Mouse (Mus musculus) cerebellum, postnatal 10 days (tissue): ENCODE measurements at regions not wholly inside any gene's neighbourhood (a gene's known extent, or its start where the extent isn't known, plus 50 kb on each side); places are given as distances from the start of the nearest gene placed in this dataset.
"Not testable (repeated sequence)": the region's sequence is repeated elsewhere in the genome, so short reads cannot be mapped to it uniquely, and the experiment has no call there.

ENCODE experiments used
- DNase-seq, 2 experiments: peaks; one replicate each; pipeline ENCODE4 v3.0.0; 2021; ENCODE audit warnings: mixed read lengths in 2 of 2

GRCm38 (mm10) chr12:115121899-115122298, 925.6 kb upstream of the Zfp386 start:
- no peak for DNase-seq

GRCm38 (mm10) chr12:115132930-115133329, 914.6 kb upstream of the Zfp386 start:
- DNase-seq, result not testable (repeated sequence)

- DNase-seq, result not testable (repeated sequence)
Observed at GRCm38 (mm10) chr12:115145407-115145806, 902.1 kb upstream of the Zfp386 start.

GRCm38 (mm10) chr12:115146471-115146870, 901.1 kb upstream of the Zfp386 start:
- DNase-seq, result not testable (repeated sequence)

GRCm38 (mm10) chr12:115151967-115152366, 895.6 kb upstream of the Zfp386 start:
- DNase-seq, result not testable (repeated sequence)

GRCm38 (mm10) chr12:115158231-115158630, 889.3 kb upstream of the Zfp386 start:
- not testable (repeated sequence) for DNase-seq

- not testable (repeated sequence) for DNase-seq
Observed at GRCm38 (mm10) chr12:115158717-115159232, 888.7 kb upstream of the Zfp386 start.

- not testable (repeated sequence) for DNase-seq
Observed at GRCm38 (mm10) chr12:115165499-115165898, 882.0 kb upstream of the Zfp386 start.

- DNase-seq, result not testable (repeated sequence)
Observed at GRCm38 (mm10) chr12:115166006-115166405, 881.5 kb upstream of the Zfp386 start.

- no peak for DNase-seq
Observed at GRCm38 (mm10) chr12:115193482-115194103, 853.9 kb upstream of the Zfp386 start.

- DNase-seq, result no peak
Observed at GRCm38 (mm10) chr12:115197322-115198117, 850.0 kb upstream of the Zfp386 start.

- DNase-seq, result not testable (repeated sequence)
Observed at GRCm38 (mm10) chr12:115207833-115208448, 839.6 kb upstream of the Zfp386 start.

GRCm38 (mm10) chr12:115222671-115223070, 824.9 kb upstream of the Zfp386 start:
- DNase-seq, result no peak

- no peak for DNase-seq
Observed at GRCm38 (mm10) chr12:115229965-115230364, 817.6 kb upstream of the Zfp386 start.

- DNase-seq, result not testable (repeated sequence)
Observed at GRCm38 (mm10) chr12:115242661-115243060, 804.9 kb upstream of the Zfp386 start.

GRCm38 (mm10) chr12:115247298-115247697, 800.2 kb upstream of the Zfp386 start:
- DNase-seq, result not testable (repeated sequence)

- no peak for DNase-seq
Observed at GRCm38 (mm10) chr12:115257802-115258201, 789.7 kb upstream of the Zfp386 start.

- no peak for DNase-seq
Observed at GRCm38 (mm10) chr12:115258744-115259143, 788.8 kb upstream of the Zfp386 start.

GRCm38 (mm10) chr12:115262431-115262830, 785.1 kb upstream of the Zfp386 start:
- not testable (repeated sequence) for DNase-seq

GRCm38 (mm10) chr12:115276749-115277148, 770.8 kb upstream of the Zfp386 start:
- DNase-seq, result not testable (repeated sequence)

GRCm38 (mm10) chr12:115293772-115294171, 753.8 kb upstream of the Zfp386 start:
- DNase-seq, result not testable (repeated sequence)

GRCm38 (mm10) chr12:115298041-115298440, 749.5 kb upstream of the Zfp386 start:
- peak in 1 of 2 experiments; percentile 0 for DNase-seq

GRCm38 (mm10) chr12:115311956-115312355, 735.6 kb upstream of the Zfp386 start:
- DNase-seq, result no peak
